Mouse (Mus musculus): ENCODE data around the gene Shf.

DNA sequence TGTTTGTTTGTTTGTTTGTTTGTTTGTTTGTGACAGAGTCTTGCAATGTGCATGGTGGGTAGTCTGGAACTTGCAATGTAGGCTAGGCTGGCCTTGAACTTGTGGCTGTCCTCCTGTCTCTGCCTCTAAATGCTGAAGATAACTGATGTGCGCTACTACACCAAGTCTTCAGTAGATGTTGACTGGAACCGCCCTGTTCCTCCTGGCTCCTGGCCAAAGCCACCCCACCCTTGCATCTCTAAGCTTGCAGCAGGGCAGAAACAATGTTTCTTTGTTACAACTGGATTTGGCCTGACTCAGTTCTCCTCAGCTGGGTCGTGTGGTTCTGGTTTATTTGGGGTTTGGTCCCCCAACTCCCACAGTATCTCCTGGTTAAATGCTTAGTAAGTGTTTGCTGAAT is 34.8 kb downstream of the Shf start:
- TF ChIP-seq CHD2 (IDR thresholded peaks at IDR 0.05; ENCODE audit: low read depth, low read length) (no peak), HCFC1 (IDR thresholded peaks at IDR 0.05; ENCODE audit: borderline replicate concordance, insufficient read depth, low read length) (no peak), ZC3H11A (IDR thresholded peaks at IDR 0.05; ENCODE audit: borderline replicate concordance, low read depth, low read length) (no peak), ZNF384 (IDR thresholded peaks at IDR 0.05; ENCODE audit: low read depth, low read length) (no peak), MAFK (IDR thresholded peaks at IDR 0.05; ENCODE audit: insufficient read depth, low read depth, low read length) (no peak)

Measured in ES-E14 (cell line).